Mouse (Mus musculus) hindbrain, embryonic 11.5 days (tissue): ENCODE measurements around the gene Taar1. TPM values are rescaled to one million over a fixed set of nuclear protein-coding genes. Genes with fewer than 3 reads are reported as not detected.

Experiments used
- ATAC-seq: fragments of 200-750 bp; cut with Nextera tagmentation; 2 replicates; pipeline ENCODE4 v1.8.0; 2017; ENCODE audit warnings: mild to moderate bottlenecking, moderate TSS enrichment, moderate library complexity; ENCODE audit not compliant: low FRiP score
- DNase-seq: peaks from one replicate; pipeline ENCODE4 v3.0.0-alpha.2; 2015; ENCODE audit warnings: low spot score
- H3K27ac ChIP-seq: fragments of 300-500 bp; sonication (generic); 2 replicates; pipeline ENCODE4 v1.5.1; 2014; ENCODE audit warnings: mild to moderate bottlenecking, low read depth, low read length
- H3K27me3 ChIP-seq: fragments of 300-500 bp; sonication (generic); 2 replicates; pipeline ENCODE4 v1.6.1; 2014; ENCODE audit warnings: mild to moderate bottlenecking, low read length, moderate library complexity, mixed read lengths; ENCODE audit not compliant: control insufficient read depth, insufficient read depth
- H3K36me3 ChIP-seq: fragments of 300-500 bp; sonication (generic); 2 replicates; pipeline ENCODE4 v1.6.1; 2014; ENCODE audit warnings: mild to moderate bottlenecking, low read length, moderate library complexity, mixed read lengths; ENCODE audit not compliant: control insufficient read depth, insufficient read depth
- H3K4me1 ChIP-seq: fragments of 300-500 bp; sonication (generic); replicated peaks from 2 replicates; pipeline ENCODE4 v1.6.1; 2014; ENCODE audit warnings: low read length, mixed read lengths; ENCODE audit not compliant: control insufficient read depth, insufficient read depth
- H3K4me2 ChIP-seq: fragments of 300-500 bp; sonication (generic); replicated peaks from 2 replicates; pipeline ENCODE4 v1.6.1; 2014; ENCODE audit warnings: mild to moderate bottlenecking, low read depth, low read length
- H3K4me3 ChIP-seq: fragments of 300-500 bp; sonication (generic); 2 replicates; pipeline ENCODE4 v1.5.1; 2014; ENCODE audit warnings: low read depth, low read length
- H3K9ac ChIP-seq: fragments of 300-500 bp; sonication (generic); 2 replicates; pipeline ENCODE4 v1.6.1; 2014; ENCODE audit warnings: low read depth, low read length
- H3K9me3 ChIP-seq: fragments of 300-500 bp; sonication (generic); 2 replicates; pipeline ENCODE4 v1.6.1; 2016; ENCODE audit warnings: low read length; ENCODE audit not compliant: control insufficient read depth
- WGBS: fragments of 180-500 bp; shearing (Covaris S2); extraction: QIAGEN DNeasy Blood & Tissue Kit; methylation state at CpG from one replicate; pipeline ENCODE4 v1.1.7; 2014; 5-methylcytosine and 5-hydroxymethylcytosine counted together
- polyA plus RNA-seq: library from polyadenylated mRNA; unstranded; fragments of >200 nt; fragmentation: Nextera tagmentation; extraction: Ambion mirVana; gene quantifications from 2 replicates; pipeline ENCODE4 v1.2.1, GENCODE M21; 2014

The Taar1 gene
- polyA plus RNA-seq: not detected in 2 replicates

DNA sequence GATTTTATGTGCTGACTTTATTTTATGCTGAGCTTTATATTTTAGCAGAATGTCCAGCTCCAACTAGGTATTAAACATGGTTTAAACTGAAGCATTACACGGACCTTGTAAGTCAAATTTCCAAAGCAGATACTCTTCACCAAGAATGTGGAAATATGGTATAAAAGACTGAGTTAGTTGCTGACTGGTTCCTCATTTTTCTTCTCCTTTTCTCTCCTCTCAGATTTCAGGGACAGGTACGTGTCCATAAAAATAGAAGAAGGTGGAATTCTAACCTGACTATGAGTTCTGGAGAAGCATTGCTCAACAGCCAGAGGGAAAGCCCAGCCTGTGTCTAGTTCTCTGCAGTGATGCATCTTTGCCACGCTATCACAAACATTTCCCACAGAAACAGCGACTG lies at the start of gene Taar1:
TSS of gene Taar1 (plus strand) at position 301 of the 400 bp plus-strand sequence.
- no peak within 1 kb of the TSS for H3K9ac ChIP-seq
- H3K4me3 ChIP-seq: no peak within 1 kb of the TSS
- 87% methylated on average over 4 of the region's 4 CpGs for WGBS
- no peak for ATAC-seq
- DNase-seq: no peak
- no peaks in the 10 kb centered on the region for H3K36me3 ChIP-seq
- no peaks in the 10 kb centered on the region for H3K9me3 ChIP-seq
- H3K27me3 ChIP-seq: no peaks in the 10 kb centered on the region
- H3K27ac ChIP-seq: no peak within 1 kb of the TSS
- H3K4me1 ChIP-seq: no peaks in the 10 kb centered on the region
- no peak within 1 kb of the TSS for H3K4me2 ChIP-seq

GRCm38 (mm10) chr10:23880695-23881094 lies 39.5 kb upstream of the Taar1 start:
- ATAC-seq: no peak
- H3K4me3 ChIP-seq: no peak overlapping the region

GRCm38 (mm10) chr10:23884910-23885309 lies 35.2 kb upstream of the Taar1 start:
- Histone ChIP-seq H3K4me3 (no peak overlapping the region), H3K9ac (no peak overlapping the region), H3K36me3 (no peaks in the 10 kb centered on the region), H3K4me1 (no peaks in the 10 kb centered on the region), H3K27me3 (no peaks in the 10 kb centered on the region), H3K27ac (no peak overlapping the region), H3K9me3 (no peaks in the 10 kb centered on the region), H3K4me2 (no peak overlapping the region)
- WGBS: 87% methylated on average over 1 of the region's 1 CpGs
- no peak for DNase-seq
- ATAC-seq: no peak

More at GRCm38 (mm10) chr10:23880695-23881094, 39.5 kb upstream of the Taar1 start:
- no peaks in the 10 kb centered on the region for H3K9me3 ChIP-seq
- H3K27ac ChIP-seq: no peak overlapping the region
- H3K4me1 ChIP-seq: no peaks in the 10 kb centered on the region
- WGBS: 93% methylated on average over 6 of the region's 6 CpGs
- no peak for DNase-seq
- H3K36me3 ChIP-seq: no peaks in the 10 kb centered on the region
- H3K9ac ChIP-seq: no peak overlapping the region
- H3K27me3 ChIP-seq: no peaks in the 10 kb centered on the region
- no peak overlapping the region for H3K4me2 ChIP-seq

DNA sequence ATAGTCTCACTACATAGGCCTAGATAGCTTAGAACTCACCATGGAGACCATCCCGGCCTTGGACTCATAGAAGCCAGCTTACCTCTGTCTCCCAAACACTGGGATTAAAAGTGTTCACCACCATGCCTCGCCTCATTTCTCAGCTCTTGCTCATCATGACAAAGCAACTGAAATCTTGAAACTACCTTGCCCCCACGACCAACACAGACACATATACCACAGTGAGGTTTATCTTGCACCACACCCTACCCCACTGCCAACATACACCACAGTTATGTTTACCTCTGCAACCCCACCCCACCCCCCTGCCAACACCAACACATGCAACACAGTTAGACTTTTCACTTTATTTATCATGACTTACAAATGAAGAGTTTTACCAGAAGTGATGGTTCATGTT lies 34.1 kb upstream of the Taar1 start:
- Histone ChIP-seq H3K4me1 (no peaks in the 10 kb centered on the region), H3K9me3 (no peaks in the 10 kb centered on the region), H3K36me3 (no peaks in the 10 kb centered on the region), H3K27ac (no peak overlapping the region), H3K27me3 (no peaks in the 10 kb centered on the region), H3K4me3 (no peak overlapping the region), H3K4me2 (no peak overlapping the region), H3K9ac (no peak overlapping the region)
- ATAC-seq (no peak), DNase-seq (no peak)
- 89% methylated on average over 3 of the region's 3 CpGs for WGBS

DNA sequence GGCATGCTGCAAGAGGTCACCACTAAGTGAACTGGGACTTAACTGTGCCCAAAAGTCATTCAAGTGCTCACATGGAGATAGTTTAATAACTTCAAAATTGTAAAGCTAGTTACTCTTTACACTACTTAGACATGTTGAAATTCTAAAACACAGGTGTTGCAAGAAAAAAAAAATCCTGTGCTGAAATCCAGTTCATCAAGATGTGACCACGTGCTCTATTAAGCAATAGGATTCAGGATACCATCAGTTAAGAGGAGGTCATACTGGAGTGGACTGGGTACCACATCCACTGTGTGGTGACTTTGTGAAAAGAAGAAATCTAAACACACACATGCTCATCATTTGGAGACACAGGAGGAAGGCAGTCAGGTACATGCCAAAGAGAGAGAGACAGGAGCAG lies 27.2 kb upstream of the Taar1 start:
- WGBS: 79% methylated on average over 1 of the region's 1 CpGs
- Histone ChIP-seq H3K27me3 (no peaks in the 10 kb centered on the region), H3K27ac (no peak overlapping the region), H3K4me2 (no peak overlapping the region), H3K4me3 (no peak overlapping the region), H3K9me3 (no peaks in the 10 kb centered on the region), H3K4me1 (no peaks in the 10 kb centered on the region), H3K36me3 (no peaks in the 10 kb centered on the region), H3K9ac (no peak overlapping the region)
- DNase-seq (no peak), ATAC-seq (no peak)

DNA sequence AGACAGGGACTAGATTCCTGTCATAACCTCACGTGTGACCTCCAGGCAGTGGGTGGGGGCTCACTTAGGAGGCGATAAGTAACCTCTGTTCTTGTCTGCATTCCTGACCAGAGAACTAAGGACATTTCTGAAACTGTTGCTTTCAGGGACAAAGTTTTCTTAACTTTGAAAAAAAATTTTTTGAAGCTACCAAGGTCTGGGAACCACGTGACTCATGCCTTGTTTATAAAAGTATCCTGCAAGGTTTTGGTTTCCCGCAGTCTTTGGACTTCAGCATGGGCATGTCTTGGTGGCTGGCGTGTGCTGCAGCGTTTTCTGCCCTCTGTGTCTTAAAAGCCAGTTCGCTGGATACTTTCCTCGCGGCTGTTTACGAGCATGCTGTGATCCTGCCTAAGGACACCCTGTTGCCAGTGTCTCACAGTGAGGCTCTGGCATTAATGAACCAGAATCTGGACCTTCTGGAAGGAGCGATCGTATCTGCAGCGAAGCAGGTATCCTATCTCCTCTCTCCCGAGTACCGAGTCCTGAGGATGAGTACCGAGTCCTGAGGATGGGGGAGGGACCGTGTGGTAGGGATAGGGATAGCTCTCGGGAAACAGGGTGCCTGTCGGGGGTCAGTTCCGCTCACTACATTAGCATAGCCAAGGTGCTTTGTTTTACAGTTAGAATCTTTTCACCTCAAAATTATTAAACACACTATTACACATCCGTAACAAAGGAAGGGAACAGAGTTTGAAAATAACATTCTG lies 25.4 kb upstream of the Taar1 start, which contains the start of gene Vnn1:
TSS of gene Vnn1 (plus strand) at position 88 of the 749 bp plus-strand sequence.
- no peak for DNase-seq

GRCm38 (mm10) chr10:23895376-23895775 lies 24.8 kb upstream of the Taar1 start:
- H3K9ac ChIP-seq: no peak overlapping the region
- H3K27ac ChIP-seq: no peak overlapping the region
- no peaks in the 10 kb centered on the region for H3K9me3 ChIP-seq
- no peak for DNase-seq
- H3K4me3 ChIP-seq: no peak overlapping the region
- H3K36me3 ChIP-seq: no peaks in the 10 kb centered on the region
- ATAC-seq: no peak
- H3K4me1 ChIP-seq: no peaks in the 10 kb centered on the region
- WGBS: 79% methylated on average over 7 of the region's 7 CpGs
- no peaks in the 10 kb centered on the region for H3K27me3 ChIP-seq
- H3K4me2 ChIP-seq: no peak overlapping the region

More for the DNA sequence above, 25.4 kb upstream of the Taar1 start, which contains the start of gene Vnn1:
- no peak within 1 kb of the TSS for H3K27ac ChIP-seq
- no peaks in the 10 kb centered on the region for H3K9me3 ChIP-seq
- H3K27me3 ChIP-seq: no peaks in the 10 kb centered on the region
- ATAC-seq: no peak
- no peaks in the 10 kb centered on the region for H3K36me3 ChIP-seq
- H3K4me3 ChIP-seq: no peak within 1 kb of the TSS
- WGBS: 40% methylated on average over 21 of the region's 21 CpGs
- no peak within 1 kb of the TSS for H3K4me2 ChIP-seq
- no peak within 1 kb of the TSS for H3K9ac ChIP-seq
- no peaks in the 10 kb centered on the region for H3K4me1 ChIP-seq

DNA sequence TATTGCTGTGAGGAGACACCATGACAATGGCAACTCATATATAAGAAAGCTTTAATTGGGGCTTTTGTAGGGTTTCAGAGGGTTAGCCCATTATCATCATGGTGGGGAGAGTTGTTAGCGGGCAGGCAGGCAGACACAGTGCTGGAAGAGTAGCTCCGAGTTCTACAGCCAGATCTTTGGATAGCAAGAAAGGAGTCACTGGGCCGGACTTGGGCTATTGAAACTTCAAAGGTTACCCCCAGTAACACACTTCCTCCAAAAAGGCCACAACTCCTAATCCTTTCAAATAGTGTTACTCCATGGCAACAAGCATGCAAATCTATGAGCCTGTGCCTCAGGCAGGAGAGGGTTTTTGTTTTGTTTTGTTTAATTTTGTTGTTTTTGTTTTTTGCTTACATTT lies 19.0 kb upstream of the Taar1 start:
- H3K4me3 ChIP-seq: no peak overlapping the region
- no peak overlapping the region for H3K27ac ChIP-seq
- H3K27me3 ChIP-seq: no peaks in the 10 kb centered on the region
- no peaks in the 10 kb centered on the region for H3K9me3 ChIP-seq
- H3K36me3 ChIP-seq: no peaks in the 10 kb centered on the region
- no peak overlapping the region for H3K4me2 ChIP-seq
- DNase-seq (no peak), ATAC-seq (no peak)
- no peaks in the 10 kb centered on the region for H3K4me1 ChIP-seq
- no peak overlapping the region for H3K9ac ChIP-seq
- 61% methylated on average over 3 of the region's 3 CpGs for WGBS

GRCm38 (mm10) chr10:23905661-23906060 lies 14.5 kb upstream of the Taar1 start:
- no peak overlapping the region for H3K4me3 ChIP-seq
- WGBS: 93% methylated on average over 1 of the region's 1 CpGs
- ATAC-seq: no peak
- H3K4me1 ChIP-seq: no peaks in the 10 kb centered on the region
- no peak for DNase-seq
- no peak overlapping the region for H3K9ac ChIP-seq
- no peaks in the 10 kb centered on the region for H3K36me3 ChIP-seq
- H3K27ac ChIP-seq: no peak overlapping the region
- H3K4me2 ChIP-seq: no peak overlapping the region
- H3K9me3 ChIP-seq: no peaks in the 10 kb centered on the region
- H3K27me3 ChIP-seq: no peaks in the 10 kb centered on the region
